Mouse (Mus musculus): ENCODE measurements around the gene Rad54l.

DNA sequence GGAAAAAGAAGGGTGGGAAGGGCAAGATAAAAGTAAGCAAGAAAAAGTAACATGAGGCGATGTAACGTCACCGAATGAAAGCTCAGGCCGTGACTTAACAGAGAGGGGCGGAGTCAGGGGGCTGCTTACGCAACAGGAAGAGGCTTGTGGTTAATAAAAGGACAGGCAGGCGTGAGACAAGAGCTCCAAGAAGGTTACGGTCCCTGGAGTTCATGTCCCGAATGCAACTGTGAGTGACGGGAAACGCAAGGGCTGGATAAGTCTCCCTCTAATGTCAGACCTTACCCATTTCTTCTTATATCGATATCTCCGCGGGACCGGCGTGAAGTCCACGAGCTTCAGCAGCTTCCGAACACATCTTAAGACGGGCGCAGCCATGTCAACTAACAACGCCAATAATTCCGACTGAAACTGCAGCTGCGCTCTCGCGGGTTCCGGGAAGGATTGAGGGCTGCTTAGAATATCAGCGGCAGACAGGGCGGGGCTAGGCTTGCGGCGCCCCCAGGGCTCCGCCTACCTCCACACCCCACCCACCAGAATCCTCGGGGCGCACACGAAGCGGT lies 70.0 kb downstream of the Rad54l start, which contains the start of gene Nsun4:
- TF ChIP-seq POLR2AphosphoS2 (IDR thresholded peaks at IDR 0.05; ENCODE audit: low read depth, low read length) (peak; percentile 98), JUND (conservative IDR thresholded peaks at IDR 0.05; ENCODE audit: low read depth, low read length) (peak; percentile 55; the same call in 1 of the 2 replicates), ELF1 (IDR thresholded peaks at IDR 0.05; ENCODE audit: low read depth, low read length) (peak; percentile 68), POLR2A (IDR thresholded peaks at IDR 0.05; ENCODE audit: low read depth, low read length) (peak; percentile 99), USF1 (IDR thresholded peaks at IDR 0.05; ENCODE audit: low read depth, low read length) (no peak), CTCF (conservative IDR thresholded peaks at IDR 0.05 in 1 of 2, IDR thresholded peaks at IDR 0.05 in 1 of 2; ENCODE audit: low read depth in 2 of 2, low read length in 2 of 2) (no peak), MAFK (IDR thresholded peaks at IDR 0.05; ENCODE audit: insufficient replicate concordance, low read length) (0 out of 2 replicates have a peak, but pooled peaks have one; percentile 18), HCFC1 (IDR thresholded peaks at IDR 0.05; ENCODE audit: low read depth, low read length) (peak; percentile 77), E2F4 (IDR thresholded peaks at IDR 0.05; ENCODE audit: insufficient replicate concordance, low read depth, low read length) (no peak)

All from CH12.LX (cell line).